Mouse (Mus musculus) forebrain, embryonic 13.5 days (tissue): ENCODE data around the gene Noto. TPM values are rescaled to one million over a fixed set of nuclear protein-coding genes. Genes with fewer than 3 reads are reported as not detected.

Experiments used
- ATAC-seq: fragments of 200-750 bp; cut with Nextera tagmentation; 2 replicates; pipeline ENCODE4 v1.8.0; 2017
- H3K27ac ChIP-seq: fragments of 300-500 bp; sonication (generic); 2 replicates; pipeline ENCODE4 v1.5.1; 2015; ENCODE audit warnings: inconsistent platforms, mild to moderate bottlenecking, moderate library complexity
- H3K27me3 ChIP-seq: fragments of 300-500 bp; sonication (generic); 2 replicates; pipeline ENCODE4 v1.6.1; 2015; ENCODE audit warnings: mild to moderate bottlenecking, inconsistent platforms
- H3K36me3 ChIP-seq: fragments of 300-500 bp; sonication (generic); 2 replicates; pipeline ENCODE4 v1.6.1; 2015; ENCODE audit warnings: mild to moderate bottlenecking, inconsistent platforms; ENCODE audit not compliant: poor library complexity, severe bottlenecking
- H3K4me1 ChIP-seq: fragments of 300-500 bp; sonication (generic); 2 replicates; pipeline ENCODE4 v1.6.1; 2015; ENCODE audit warnings: inconsistent platforms
- H3K4me2 ChIP-seq: fragments of 300-500 bp; sonication (generic); 2 replicates; pipeline ENCODE4 v1.6.1; 2015; ENCODE audit warnings: inconsistent platforms, mild to moderate bottlenecking, moderate library complexity
- H3K4me3 ChIP-seq: fragments of 300-500 bp; sonication (generic); 2 replicates; pipeline ENCODE4 v1.5.1; 2015; ENCODE audit warnings: mild to moderate bottlenecking, inconsistent platforms
- H3K9ac ChIP-seq: fragments of 300-500 bp; sonication (generic); 2 replicates; pipeline ENCODE4 v1.6.1; 2015; ENCODE audit warnings: mild to moderate bottlenecking, inconsistent platforms
- H3K9me3 ChIP-seq: fragments of 300-500 bp; sonication (generic); replicated peaks from 2 replicates; pipeline ENCODE4 v1.6.1; 2016; ENCODE audit warnings: inconsistent platforms
- WGBS: fragments of 180-500 bp; shearing (Covaris S2); methylation state at CpG from one replicate; pipeline ENCODE4 v1.1.7; 2015; 5-methylcytosine and 5-hydroxymethylcytosine counted together
- polyA plus RNA-seq: library from polyadenylated mRNA; unstranded; fragments of >200 nt; fragmentation: Nextera tagmentation; extraction: Ambion mirVana; gene quantifications from 2 replicates; pipeline ENCODE4 v1.2.1, GENCODE M21; 2015

Gene Noto
- not detected in 2 replicates for polyA plus RNA-seq

- ATAC-seq = no peak
- Histone ChIP-seq H3K27ac (no peak within 1 kb of the TSS), H3K36me3 (no peaks in the 10 kb centered on the region), H3K9ac (no peak within 1 kb of the TSS), H3K27me3 (peaks cover 16% of the 10 kb centered on the region; the same call in 1 of the 2 replicates), H3K4me2 (no peak within 1 kb of the TSS), H3K9me3 (no peaks in the 10 kb centered on the region), H3K4me1 (no peaks in the 10 kb centered on the region), H3K4me3 (no peak within 1 kb of the TSS)
- 11% methylated on average over 28 of the region's 28 CpGs for WGBS
These were observed at the start of gene Noto for GRCm38 (mm10) chr6:85423836-85424379. Noto (plus strand) TSS chr6:85423886.

DNA sequence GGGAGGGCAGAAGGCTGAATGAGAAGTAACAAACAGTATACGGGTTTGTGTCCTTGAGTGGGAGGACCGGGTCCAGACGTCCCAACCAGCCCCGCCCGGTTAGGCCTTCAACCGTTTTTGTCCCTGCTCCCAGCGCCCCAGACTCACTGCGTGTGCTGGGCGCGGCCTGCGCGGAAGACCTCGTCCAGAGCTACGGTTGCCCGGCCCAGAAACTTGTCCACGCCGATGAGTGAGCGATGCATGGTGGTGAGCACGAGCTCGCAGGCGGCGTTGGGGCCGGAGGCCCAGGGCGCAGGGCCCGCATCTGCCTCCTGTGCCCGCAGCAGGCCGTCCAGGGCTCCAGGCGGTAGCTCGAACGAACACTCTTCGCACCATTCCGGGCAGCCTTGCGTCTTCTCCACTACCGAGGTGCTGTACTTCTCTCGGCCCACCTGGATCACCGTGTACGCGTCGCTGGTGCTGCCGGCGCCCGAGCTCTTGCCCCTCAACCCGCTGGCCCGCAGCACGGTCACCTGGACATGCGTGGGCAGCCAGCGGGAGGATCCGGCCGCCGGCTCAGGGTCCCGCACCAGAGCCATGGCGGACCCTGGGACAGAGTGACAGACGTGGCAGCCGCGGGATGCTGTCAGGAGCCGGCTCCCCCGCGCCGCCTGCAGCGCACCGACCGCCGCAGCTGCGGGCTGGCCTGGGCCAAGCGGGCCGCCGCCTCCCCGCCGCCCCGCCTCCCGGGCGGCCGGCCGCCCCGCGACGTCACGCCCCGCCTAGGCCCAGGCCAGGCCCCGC, 49.5 kb upstream of the Noto start, which contains the start of gene Rab11fip5:
Gene Rab11fip5 (minus strand): TSS at position 684 of the 783 bp plus-strand sequence.
- Histone ChIP-seq H3K4me2 (peak within 1 kb of the TSS; percentile 89), H3K9ac (peak within 1 kb of the TSS; percentile 83), H3K27ac (peak within 1 kb of the TSS; percentile 48), H3K36me3 (no peaks in the 10 kb centered on the region), H3K9me3 (no peaks in the 10 kb centered on the region), H3K4me3 (peak within 1 kb of the TSS; percentile 78), H3K4me1 (peaks cover 21% of the 10 kb centered on the region), H3K27me3 (peaks cover 3% of the 10 kb centered on the region)
- 2% methylated on average over 66 of the region's 80 CpGs for WGBS
- peak; percentile 43; the same call in 1 of the 2 replicates for ATAC-seq

GRCm38 (mm10) chr6:85374734-85375114, 49.0 kb upstream of the Noto start:
- 0% methylated on average over 19 of the region's 19 CpGs for WGBS
- H3K4me1 ChIP-seq = peaks cover 20% of the 10 kb centered on the region
- peak overlapping the region; percentile 48; the same call in 1 of the 2 replicates for H3K27ac ChIP-seq

GRCm38 (mm10) chr6:85377066-85377734, 46.5 kb upstream of the Noto start:
- no peak for ATAC-seq
- Histone ChIP-seq H3K36me3 (no peaks in the 10 kb centered on the region), H3K9ac (no peak overlapping the region), H3K4me2 (no peak overlapping the region), H3K4me1 (peaks cover 32% of the 10 kb centered on the region), H3K27ac (no peak overlapping the region), H3K27me3 (peaks cover 7% of the 10 kb centered on the region), H3K9me3 (no peaks in the 10 kb centered on the region), H3K4me3 (no peak overlapping the region)
- 77% methylated on average over 4 of the region's 4 CpGs for WGBS

More at GRCm38 (mm10) chr6:85374734-85375114, 49.0 kb upstream of the Noto start:
- ATAC-seq = peak; percentile 98
- Histone ChIP-seq H3K9ac (peak overlapping the region; percentile 83), H3K27me3 (peaks cover 3% of the 10 kb centered on the region), H3K36me3 (no peaks in the 10 kb centered on the region), H3K4me2 (peak overlapping the region; percentile 89), H3K4me3 (peak overlapping the region; percentile 78), H3K9me3 (no peaks in the 10 kb centered on the region)

DNA sequence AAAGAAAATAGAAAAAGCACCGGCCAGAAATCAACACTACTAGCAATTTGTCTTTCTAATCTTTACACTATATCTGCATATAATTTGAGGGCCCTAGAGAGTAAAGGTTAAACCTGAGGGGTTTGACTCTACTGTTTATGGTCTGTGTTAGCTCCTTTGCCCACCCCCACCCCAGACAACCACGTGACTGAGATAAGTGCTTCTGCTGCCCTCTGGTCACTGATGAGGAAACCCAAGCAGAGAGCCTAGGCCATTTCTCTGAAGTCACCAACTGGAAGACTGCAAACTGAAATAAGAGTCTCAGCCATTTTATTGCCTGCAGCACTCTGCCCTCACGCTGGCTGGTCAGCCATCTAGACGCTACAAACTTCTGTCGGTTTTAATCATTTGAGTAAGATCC, 45.8 kb upstream of the Noto start:
- Histone ChIP-seq H3K9me3 (no peaks in the 10 kb centered on the region), H3K27ac (no peak overlapping the region), H3K27me3 (peaks cover 7% of the 10 kb centered on the region), H3K36me3 (no peaks in the 10 kb centered on the region), H3K4me3 (no peak overlapping the region), H3K4me2 (no peak overlapping the region), H3K4me1 (peaks cover 25% of the 10 kb centered on the region), H3K9ac (no peak overlapping the region)
- no peak for ATAC-seq
- WGBS = 64% methylated on average over 5 of the region's 5 CpGs

DNA sequence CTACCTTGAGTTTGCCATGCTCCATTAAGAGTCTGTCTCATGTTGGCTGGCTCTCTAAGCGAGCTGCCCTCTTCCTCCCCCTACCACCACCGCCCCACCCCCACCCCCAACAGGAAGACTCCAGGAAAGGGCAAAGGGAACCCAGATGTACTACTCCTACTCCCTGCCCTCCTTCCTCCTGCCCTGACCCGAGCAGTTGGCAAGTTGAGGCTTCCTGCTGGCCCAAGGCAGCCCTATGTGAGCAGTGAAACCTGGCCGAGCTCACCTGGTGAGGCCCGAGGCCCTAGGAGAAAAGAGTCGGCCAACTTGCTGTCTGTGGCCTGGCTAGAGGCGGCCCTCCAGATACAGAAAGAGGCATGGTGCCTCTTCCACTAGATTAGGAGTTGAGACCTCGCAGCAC, 45.1 kb upstream of the Noto start:
- Histone ChIP-seq H3K9me3 (no peaks in the 10 kb centered on the region), H3K4me3 (no peak overlapping the region), H3K27me3 (peaks cover 4% of the 10 kb centered on the region; the same call in 1 of the 2 replicates), H3K36me3 (no peaks in the 10 kb centered on the region), H3K9ac (no peak overlapping the region), H3K4me2 (no peak overlapping the region), H3K27ac (no peak overlapping the region), H3K4me1 (peaks cover 18% of the 10 kb centered on the region)
- WGBS = 60% methylated on average over 8 of the region's 8 CpGs
- no peak for ATAC-seq

GRCm38 (mm10) chr6:85380201-85380900, 43.3 kb upstream of the Noto start:
- Histone ChIP-seq H3K27ac (no peak overlapping the region), H3K36me3 (no peaks in the 10 kb centered on the region), H3K9me3 (no peaks in the 10 kb centered on the region), H3K4me2 (peak overlapping the region; percentile 25), H3K27me3 (peaks cover 4% of the 10 kb centered on the region; the same call in 1 of the 2 replicates), H3K4me3 (no peak overlapping the region), H3K9ac (no peak overlapping the region), H3K4me1 (peaks cover 13% of the 10 kb centered on the region)
- 30% methylated on average over 10 of the region's 10 CpGs for WGBS
- ATAC-seq = peak; percentile 93

- Histone ChIP-seq H3K36me3 (no peaks in the 10 kb centered on the region), H3K9ac (0 out of 2 replicates have a peak overlapping the region, but pooled peaks have one; percentile 30), H3K4me3 (no peak overlapping the region), H3K4me2 (peak overlapping the region; percentile 25), H3K27ac (no peak overlapping the region), H3K27me3 (peaks cover 5% of the 10 kb centered on the region), H3K4me1 (peaks cover 13% of the 10 kb centered on the region), H3K9me3 (no peaks in the 10 kb centered on the region)
- ATAC-seq = peak; percentile 70; the same call in 1 of the 2 replicates
- 22% methylated on average over 17 of the region's 17 CpGs for WGBS
These were observed 42.6 kb upstream of the Noto start for GRCm38 (mm10) chr6:85380901-85381647.

- Histone ChIP-seq H3K27ac (no peak overlapping the region), H3K4me3 (no peak overlapping the region), H3K36me3 (no peaks in the 10 kb centered on the region), H3K9ac (no peak overlapping the region), H3K4me2 (no peak overlapping the region), H3K9me3 (no peaks in the 10 kb centered on the region), H3K27me3 (peaks cover 9% of the 10 kb centered on the region), H3K4me1 (peaks cover 13% of the 10 kb centered on the region)
- ATAC-seq = no peak
- 83% methylated on average over 10 of the region's 10 CpGs for WGBS
These were observed 42.1 kb upstream of the Noto start for GRCm38 (mm10) chr6:85381648-85382020.

DNA sequence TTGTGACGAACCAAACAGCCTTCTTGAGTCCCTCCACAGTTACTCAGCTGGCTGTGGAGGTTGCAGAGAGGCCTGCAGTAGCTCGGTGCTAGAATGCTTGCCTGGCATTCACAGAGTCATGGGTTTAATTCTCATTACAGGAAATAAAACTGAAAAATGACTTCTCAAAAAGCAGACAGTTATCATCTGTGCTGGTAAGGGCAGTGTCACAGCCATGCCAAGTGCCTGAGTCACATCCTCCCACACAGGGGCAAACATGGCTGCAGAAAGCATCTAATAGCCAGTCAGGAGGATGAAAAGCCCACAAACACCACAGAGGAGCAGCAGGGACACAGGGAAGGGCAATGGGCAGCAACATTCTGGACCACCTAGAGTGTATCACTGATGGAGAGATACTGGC, 40.9 kb upstream of the Noto start:
- H3K27me3 ChIP-seq = peaks cover 9% of the 10 kb centered on the region; the same call in 1 of the 2 replicates
- H3K27ac ChIP-seq = no peak overlapping the region
- no peaks in the 10 kb centered on the region for H3K36me3 ChIP-seq
- H3K4me3 ChIP-seq = no peak overlapping the region
- H3K9ac ChIP-seq = no peak overlapping the region
- H3K4me1 ChIP-seq = peaks cover 13% of the 10 kb centered on the region
- H3K9me3 ChIP-seq = no peaks in the 10 kb centered on the region
- ATAC-seq = no peak
- no peak overlapping the region for H3K4me2 ChIP-seq
- WGBS = 81% methylated on average over 2 of the region's 2 CpGs

DNA sequence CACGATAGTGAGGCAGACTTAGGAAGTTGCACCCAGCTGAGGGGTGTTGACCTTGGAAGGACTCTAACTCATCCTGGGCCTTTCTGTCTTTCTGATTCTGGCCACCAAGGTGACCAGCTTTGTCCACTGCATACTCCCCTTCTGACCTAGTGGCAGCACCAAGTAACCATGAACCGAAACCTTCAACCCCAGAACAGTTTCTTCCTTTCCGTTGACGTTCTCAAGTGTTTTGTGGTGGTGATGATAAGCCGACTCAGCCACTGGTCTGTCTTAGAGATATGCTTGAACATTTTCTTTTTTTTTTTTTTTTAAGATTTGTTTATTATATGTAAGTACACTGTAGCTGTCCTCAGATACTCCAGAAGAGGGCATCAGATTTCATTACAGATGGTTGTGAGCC, 35.1 kb upstream of the Noto start:
- Histone ChIP-seq H3K27ac (no peak overlapping the region), H3K9ac (no peak overlapping the region), H3K4me1 (no peaks in the 10 kb centered on the region), H3K4me2 (no peak overlapping the region), H3K9me3 (no peaks in the 10 kb centered on the region), H3K4me3 (no peak overlapping the region), H3K36me3 (no peaks in the 10 kb centered on the region), H3K27me3 (peaks cover 6% of the 10 kb centered on the region; the same call in 1 of the 2 replicates)
- no peak for ATAC-seq
- WGBS = 72% methylated on average over 5 of the region's 5 CpGs
